Mouse (Mus musculus): ENCODE data around the gene Dgkh. TPM values are rescaled to one million over a fixed set of nuclear protein-coding genes. Genes with fewer than 3 reads are reported as not detected.
"Not testable (repeated sequence)": the region's sequence is repeated elsewhere in the genome, so short reads cannot be mapped to it uniquely, and the experiment has no call there.

The Dgkh gene
- 10 to 100 TPM; 10.5 to 12.3 TPM for total RNA-seq (2021)
- long read RNA-seq, experiment 1, full-length matches to known transcripts, result 3 of 5 reads
- long read RNA-seq, experiment 1, partial matches to known transcripts, result 0 of 5 reads
- long read RNA-seq, experiment 1, other reads (novel, unspliced or antisense), result 2 of 5 reads
- long read RNA-seq, experiment 2, partial matches to known transcripts, result 1 of 1 reads
- long read RNA-seq, experiment 2, other reads (novel, unspliced or antisense), result 0 of 1 reads

DNA sequence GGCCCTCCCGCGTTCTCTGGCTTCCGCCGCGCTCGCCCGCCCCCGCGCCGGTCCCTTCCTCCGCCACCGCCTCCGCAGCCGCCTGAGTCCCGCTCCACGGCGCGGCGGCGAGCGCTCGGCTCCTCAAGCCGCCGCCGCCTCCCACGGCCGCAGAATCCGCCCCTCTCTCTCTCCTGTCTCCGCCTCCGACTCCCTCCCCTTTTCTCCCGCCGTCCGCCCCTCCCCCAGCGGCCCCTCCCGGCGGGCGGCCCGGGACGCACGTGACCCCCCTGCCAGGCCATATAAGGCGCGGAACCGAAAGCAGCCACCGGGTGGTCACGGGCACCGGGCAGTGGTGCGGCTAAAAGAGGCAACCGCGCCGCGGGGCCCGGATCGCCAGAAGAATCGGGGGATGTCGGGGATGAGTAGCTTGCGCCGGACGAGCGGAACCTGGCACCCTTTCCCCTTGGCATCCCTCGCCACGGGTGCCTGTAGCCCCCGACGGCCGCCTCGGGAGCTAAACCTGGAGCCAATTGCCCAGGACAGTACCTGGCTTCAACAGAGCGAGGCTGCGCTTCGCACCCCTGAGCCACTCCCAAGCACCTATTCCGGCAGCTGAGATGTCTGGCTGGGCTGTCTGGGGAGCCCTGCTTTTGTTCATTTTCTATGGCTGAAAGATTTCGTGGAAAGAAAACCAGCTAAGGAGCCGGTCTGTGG is at the start of gene Dgkh:
Gene Dgkh (minus strand): TSS at position 160 of the 696 bp plus-strand sequence.
- peak; percentile 94 to 95 for DNase-seq
- intact Hi-C loops (cut with DNase I), result loop anchor here (2.0 to 5.0 kb wide), 3 partner anchors 60 to 250 kb away; partner anchors contain the start of gene Vwa8

DNA sequence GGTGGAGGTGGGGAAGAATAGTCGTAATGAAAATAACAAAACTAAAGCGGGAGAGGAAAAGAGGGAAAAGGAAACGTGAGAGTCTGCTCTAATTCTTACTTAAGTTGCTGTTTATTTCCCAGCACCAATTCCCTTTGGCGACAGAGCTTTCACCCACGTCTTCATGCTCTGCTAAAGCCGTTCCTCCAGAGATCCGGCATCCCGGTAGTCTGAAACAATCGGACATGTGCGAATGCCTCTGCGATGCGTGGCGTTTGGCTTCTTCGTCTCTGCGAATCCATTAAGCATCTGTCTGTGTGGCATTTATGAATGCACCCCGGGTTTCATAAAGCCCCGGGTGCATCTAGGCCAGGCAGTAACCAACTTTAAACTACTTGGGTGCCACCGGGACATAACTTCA is 44.6 kb upstream of the Dgkh start:
- DNase-seq, result peak in 1 of 2 experiments; percentile 5
- intact Hi-C loops (cut with DNase I), result no loop called here

DNA sequence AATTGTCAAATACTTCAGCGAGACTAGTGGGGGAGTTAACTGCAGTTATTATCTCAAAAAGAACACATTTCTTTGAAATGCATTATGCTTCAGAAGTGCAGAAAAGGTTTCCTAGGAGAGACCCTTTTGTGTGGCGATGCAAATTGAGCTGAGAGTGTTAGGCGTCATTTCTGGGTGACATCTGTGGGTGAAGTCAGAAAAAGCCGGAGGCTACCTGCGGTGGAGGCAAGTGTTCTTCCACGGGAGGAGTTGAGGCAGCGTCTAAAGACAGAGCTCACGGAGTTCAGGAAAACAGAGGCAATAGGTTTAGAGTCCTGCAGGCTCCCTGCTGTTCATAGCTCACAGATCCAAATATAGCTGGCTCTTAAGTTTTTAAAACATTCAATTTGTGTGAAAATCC is 44.1 kb upstream of the Dgkh start:
- DNase-seq, result no peak
- intact Hi-C loops (cut with DNase I), result no loop called here

DNA sequence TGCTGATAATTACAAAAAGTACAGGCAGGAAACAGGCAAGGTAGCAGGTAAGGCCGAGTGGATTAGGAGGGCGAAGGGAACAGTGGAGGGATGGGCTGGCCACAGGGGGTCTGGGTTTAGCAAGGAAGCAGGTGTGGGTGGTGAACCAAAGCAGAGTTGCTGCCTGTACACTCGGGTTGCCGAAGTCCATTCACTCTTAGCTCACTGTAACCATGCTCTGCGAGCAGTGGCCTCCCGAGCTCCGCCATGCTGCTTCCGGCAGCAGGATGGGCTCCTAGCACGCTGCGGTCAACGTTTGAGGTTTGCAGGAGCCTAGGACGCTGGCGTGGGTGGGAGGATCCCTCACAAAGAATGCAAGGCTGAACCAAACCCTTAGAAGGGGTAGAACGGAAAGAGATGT is 43.1 kb upstream of the Dgkh start:
- DNase-seq, result no peak
- intact Hi-C loops (cut with DNase I), result no loop called here

DNA sequence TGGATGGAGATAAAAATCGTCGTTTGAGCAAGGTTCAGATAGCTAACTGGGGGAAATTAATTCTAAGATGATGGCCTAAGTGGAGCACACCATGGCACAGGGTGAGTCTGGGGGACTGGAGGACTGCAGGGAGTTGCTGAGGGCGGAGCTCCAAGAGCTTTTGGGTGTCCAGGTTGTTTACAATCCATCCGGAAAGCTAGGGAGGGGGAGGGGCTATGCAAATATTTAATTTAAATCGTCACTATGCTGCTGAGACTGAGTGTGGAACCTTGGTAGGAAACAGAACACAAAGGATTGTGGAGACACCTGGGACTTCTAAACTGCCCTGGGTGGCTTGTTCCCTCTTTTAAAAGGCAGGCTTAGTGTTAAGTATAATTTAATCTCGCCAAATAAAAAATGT is 42.6 kb upstream of the Dgkh start:
- no peak for DNase-seq
- intact Hi-C loops (cut with DNase I), result no loop called here

DNA sequence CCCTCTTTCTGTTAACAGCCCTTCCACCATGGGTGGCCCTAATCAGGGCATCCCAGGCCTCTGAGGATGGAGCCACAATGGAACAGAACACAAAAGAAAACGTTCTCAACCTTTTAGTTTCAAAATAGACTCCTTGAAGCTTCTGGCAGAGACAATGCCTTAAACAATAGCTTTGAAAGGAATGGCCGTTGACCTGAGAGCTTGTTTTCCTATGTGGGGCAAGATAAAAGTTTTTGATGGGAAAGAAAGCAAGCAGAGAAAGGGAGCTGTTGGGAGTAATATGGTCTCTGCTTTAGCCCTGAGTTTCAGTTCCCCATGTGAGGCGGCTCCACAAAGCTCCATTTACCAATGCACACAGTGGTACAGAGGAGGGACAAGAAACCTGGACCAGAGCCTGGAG is 37.9 kb upstream of the Dgkh start:
- DNase-seq, result no peak
- intact Hi-C loops (cut with DNase I), result no loop called here

DNA sequence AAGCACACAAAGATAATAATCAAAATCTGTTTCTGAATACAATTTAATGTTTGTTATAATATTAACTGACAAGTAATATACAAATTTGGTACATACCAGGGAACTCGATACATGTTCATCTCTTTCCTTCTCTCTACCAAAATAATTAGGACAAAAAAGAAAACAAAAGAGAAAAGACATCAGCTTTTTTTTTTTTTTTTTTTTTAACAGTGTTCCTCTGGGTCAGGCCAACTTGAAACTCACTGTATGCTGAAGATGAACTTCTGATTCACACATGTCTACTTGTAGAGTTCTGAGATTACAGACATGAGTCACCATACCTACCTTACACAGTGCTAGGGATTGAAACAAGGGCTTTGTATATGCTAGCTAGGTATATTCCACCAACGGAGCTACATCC is 28.5 kb upstream of the Dgkh start:
- no peak for DNase-seq
- intact Hi-C loops (cut with DNase I), result no loop called here

DNA sequence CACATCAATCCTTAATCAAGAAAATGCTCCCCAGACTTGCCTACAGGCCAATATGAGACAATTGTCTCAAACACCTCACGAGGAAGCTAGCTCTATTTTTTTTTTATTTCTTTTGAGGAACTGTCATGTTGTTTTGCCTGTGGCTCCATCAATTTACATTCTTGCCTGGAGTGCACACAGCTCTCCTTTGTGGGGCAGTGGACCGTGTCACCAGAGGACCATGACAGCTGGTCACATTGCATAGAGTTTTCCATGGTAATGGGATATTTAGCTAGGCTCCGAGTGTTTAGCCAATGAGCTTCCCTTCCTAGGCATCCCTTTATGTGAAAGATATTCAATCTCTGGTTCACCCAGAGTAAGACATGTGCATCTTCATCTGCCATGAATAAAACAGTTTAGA is 26.9 kb upstream of the Dgkh start:
- intact Hi-C loops (cut with DNase I), result no loop called here
- DNase-seq, result no peak

DNA sequence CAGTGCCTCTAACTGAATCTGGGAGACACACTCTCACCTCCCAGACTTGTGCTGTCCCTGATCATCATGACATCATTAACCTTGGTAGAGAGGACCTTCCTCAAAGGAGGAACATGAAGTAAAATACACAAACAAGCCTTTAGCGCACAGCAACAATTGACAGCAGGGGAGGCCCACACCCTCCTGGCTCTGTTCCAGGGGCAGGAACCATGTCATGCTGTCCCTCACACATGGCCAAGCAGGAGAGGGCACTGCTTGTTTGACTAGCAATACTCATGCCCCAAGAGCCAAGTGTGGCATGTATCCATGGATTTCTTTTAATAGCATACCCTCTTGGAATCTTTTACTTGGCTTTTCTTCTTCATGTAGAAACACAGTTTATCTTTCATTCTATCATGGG is 22.7 kb upstream of the Dgkh start:
- intact Hi-C loops (cut with DNase I), result no loop called here
- DNase-seq, result peak; percentile 5 to 11

DNA sequence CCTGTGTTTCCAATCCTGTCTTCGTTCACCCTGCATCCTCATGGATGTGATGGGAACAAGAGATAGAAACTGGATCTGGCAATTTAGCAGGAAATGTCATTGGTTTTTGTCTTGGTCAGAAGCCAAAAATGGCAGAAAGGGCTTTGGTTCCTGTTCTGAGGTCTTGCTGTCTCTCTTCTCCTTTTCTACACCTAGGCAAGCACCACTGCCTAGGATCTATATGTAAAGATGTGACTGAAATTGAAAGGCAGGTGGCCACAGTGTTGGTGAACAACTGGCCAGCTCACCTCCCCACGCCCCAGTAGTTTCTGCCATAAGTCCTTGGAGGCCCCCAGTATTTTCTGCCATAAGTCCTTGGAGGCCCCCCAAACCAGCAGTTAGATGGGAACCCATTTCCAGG is 16.1 kb upstream of the Dgkh start:
- intact Hi-C loops (cut with DNase I), result no loop called here
- no peak for DNase-seq

DNA sequence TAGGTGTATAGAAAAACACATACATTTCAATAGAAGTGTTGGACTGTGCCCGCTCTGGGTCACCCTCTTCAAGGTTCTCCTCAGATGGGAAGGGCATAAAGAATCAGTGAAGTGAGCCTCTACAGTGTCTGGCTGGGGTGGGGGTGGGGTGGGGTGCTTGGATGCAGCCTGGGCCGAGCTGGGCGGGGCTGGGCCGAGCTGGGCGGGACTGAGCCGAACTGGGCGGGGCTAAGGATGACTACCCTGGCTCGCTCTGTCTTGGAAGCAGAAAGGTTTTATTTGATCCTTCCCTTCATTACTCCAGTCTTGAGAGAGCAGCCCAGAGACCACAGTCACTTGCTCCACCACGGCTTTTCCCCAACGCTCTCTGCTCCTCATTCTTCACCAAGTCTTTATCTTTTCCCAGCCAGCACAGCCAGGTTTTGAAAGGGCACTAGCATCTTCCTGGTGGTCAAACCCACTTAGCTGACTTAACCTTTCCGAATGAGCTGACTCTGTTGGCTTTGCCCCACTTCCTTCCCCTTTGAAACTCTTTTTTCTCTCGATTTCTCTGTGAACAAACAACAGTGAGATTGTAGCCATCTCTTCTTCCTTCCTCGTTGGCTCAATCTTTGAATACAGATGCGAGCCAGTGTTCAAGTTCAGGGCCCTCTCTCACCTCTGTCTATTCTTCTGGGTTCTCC is 15.5 kb upstream of the Dgkh start:
- intact Hi-C loops (cut with DNase I), result no loop called here
- no peak for DNase-seq

DNA sequence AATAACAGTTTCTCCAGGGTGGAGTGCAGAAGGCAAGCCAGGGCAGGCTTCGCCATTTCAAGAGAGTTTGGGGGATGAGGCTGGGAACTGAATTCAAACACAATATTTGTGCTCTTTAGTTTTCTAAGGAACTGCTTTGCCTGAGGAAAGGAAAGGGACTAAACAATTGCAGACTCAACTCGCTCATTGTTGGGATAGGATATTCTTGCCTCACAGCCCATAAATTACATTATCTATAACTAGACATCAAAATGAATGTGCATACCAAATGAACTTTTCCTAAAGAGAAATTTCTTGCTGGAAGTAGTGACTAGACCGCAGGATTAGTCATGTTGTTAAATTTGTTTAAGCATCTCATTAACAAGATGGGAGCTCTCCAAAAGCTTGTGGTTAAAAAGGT is 14.9 kb upstream of the Dgkh start:
- no peak for DNase-seq
- intact Hi-C loops (cut with DNase I), result no loop called here

DNA sequence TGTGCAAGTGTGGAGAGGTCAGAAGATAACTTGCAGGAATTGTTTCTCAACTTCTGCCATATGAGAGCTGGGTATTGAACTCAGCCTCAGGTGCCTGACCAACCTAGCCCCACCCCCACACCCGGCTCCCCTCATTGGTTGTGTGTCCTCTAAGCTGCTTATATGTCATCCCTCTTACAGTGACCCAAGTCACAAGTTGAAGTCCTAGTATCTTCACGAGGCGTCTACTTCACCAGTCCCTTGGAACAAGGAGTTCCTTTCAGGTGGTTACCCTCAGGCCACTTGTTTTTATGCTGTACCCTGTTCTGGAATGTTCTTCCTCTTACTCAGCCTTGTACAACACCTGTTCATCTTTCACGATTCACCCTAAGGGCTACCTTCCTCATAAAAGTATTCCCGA is 2.0 kb upstream of the Dgkh start:
- no peak for DNase-seq
- intact Hi-C loops (cut with DNase I), result loop anchor here (5.0 kb wide), 2 partner anchors 62 to 248 kb away; no protein-coding TSS in a partner anchor

DNA sequence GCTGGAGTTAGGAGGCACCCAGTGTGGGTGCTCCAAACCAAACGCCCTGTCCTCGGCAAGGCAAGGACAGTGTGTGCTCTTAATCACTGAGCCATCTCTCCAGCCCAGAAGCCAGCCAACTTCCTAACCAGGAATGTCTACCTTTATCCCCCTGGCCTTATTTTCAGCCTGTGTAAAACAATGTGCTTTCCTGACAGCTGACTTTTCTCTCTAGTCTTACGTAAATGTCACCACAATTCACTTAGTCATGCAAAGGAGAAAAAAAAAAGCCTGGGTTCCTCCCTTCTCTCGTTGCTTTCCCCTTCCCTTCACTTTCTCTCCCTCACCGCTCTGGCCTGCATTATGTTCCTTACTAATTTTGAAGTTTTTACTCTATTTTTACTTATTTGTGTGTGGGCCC is 1.6 kb upstream of the Dgkh start:
- intact Hi-C loops (cut with DNase I), result loop anchor here (5.0 kb wide), 2 partner anchors 62 to 248 kb away; no protein-coding TSS in a partner anchor
- not testable (repeated sequence) for DNase-seq

DNA sequence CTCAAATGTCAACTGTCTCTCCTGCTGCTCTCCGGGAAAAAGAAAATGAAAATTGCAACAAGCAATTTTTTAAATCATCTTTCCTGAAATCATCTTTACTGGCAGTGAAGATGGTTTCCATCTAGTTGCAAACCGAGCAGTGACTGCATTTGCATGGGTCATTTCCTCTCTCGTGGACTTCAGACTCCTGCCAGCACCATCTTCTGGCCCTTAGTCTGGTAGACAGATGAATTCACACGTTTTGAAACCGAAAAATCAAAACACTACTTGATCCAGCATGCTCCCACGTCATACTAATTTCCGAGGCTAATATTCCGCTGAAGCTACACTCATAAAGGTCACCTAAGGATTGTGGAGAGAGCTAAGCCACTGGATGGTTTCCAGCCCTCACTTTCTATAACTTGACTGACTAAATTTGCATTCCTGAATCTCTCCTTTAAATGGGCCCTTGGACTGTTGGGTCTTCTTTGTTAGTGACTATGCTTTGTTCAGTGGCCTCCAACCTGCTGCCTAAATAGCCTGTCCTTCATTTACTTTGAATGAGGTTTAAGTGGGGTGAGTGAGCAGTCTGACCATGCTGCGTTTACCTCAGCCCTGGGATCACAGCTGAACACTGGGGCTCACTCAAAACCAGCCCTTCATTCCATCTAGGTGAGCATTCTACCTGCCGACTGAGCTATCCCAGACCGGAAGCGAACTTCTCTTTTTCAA is 945 bp upstream of the Dgkh start:
- peak in 1 of 2 experiments; percentile 8 for DNase-seq
- intact Hi-C loops (cut with DNase I), result loop anchor here (2.0 to 5.0 kb wide), 3 partner anchors 61 to 249 kb away; partner anchors contain the start of gene Vwa8

DNA sequence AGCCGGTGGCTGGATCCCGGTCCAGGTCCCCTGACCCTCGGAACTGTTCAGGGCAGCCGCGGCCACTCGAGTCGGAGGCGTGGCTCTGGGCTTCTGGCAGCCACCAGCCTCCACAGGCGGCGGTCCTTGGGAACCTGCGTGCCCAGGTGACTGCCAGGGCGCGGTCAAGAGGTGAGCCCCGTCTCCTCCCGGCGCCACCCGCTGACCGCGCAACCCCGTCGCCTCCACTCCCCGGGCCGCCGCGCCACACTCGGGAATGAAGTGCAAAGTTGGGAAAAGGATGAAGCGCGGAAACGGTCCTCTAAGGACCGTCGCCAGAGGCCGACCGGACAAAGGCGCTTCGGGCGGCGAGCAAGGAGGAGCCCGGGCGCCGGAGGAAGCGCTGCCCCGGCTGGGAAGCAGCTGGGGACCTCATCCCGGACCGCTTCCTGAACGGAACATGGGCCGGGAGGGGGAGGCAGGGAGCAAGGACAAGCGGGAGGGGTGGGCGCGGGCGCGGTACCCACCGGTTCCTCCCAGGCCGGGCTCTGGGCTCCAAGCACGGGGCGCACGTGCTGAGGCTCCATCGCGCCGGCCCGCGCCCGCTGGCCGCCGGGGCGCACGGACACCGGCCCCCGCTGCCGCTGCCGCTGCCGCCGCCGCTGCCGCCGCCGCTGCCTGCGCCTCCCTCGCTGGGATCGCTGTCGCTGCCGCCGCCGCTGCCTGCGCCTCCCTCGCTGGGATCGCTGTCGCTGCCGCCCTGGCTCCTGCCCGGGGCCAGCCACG is 542 bp downstream of the Dgkh start:
- peak; percentile 71 to 72 for DNase-seq

DNA sequence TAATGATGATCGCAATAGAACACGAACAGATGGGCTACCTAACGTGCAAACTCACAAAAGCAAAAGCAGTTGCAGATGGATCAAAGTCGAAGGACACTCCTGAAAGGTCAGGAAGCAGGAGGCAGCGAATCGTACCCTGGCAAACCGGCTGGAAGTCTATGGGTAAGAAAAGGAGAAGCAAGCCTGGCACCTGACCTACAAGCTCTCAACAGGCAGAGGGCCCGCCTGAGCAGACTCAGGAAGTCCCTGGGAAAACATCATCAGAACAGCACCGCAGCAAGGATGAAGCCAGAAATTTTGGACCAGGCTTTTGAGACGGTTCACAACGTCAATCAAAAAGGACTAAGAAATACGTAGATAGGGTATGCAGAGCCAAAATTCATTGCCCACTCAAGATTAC is 1.3 kb downstream of the Dgkh start:
- intact Hi-C loops (cut with DNase I), result loop anchor here (5.0 kb wide), 2 partner anchors 59 to 251 kb away; no protein-coding TSS in a partner anchor
- peak; percentile 20 to 22 for DNase-seq

More for the DNA sequence above, 542 bp downstream of the Dgkh start:
- intact Hi-C loops (cut with DNase I), result loop anchor here (2.0 to 5.0 kb wide), 3 partner anchors 60 to 250 kb away; partner anchors contain the start of gene Vwa8

DNA sequence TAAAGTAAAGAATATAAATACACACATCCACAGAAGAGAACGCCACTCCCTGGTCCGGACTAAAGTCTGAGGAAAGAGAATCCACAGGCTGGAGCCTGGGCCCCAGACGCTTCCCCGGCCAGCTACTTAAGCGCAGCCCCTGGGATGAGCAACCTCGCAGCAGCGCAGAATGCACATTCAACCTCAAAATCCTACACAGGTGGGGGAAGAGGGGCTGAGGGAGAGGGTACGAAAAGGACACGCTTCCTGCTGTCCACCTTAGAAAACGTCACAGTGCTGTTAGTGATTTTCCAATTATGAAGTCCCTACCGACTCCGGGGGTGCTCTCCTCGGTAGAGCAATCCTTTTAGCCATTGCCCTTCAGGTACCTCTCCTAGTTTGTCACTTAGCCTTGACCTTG is 6.6 kb downstream of the Dgkh start:
- intact Hi-C loops (cut with DNase I), result no loop called here
- no peak for DNase-seq

DNA sequence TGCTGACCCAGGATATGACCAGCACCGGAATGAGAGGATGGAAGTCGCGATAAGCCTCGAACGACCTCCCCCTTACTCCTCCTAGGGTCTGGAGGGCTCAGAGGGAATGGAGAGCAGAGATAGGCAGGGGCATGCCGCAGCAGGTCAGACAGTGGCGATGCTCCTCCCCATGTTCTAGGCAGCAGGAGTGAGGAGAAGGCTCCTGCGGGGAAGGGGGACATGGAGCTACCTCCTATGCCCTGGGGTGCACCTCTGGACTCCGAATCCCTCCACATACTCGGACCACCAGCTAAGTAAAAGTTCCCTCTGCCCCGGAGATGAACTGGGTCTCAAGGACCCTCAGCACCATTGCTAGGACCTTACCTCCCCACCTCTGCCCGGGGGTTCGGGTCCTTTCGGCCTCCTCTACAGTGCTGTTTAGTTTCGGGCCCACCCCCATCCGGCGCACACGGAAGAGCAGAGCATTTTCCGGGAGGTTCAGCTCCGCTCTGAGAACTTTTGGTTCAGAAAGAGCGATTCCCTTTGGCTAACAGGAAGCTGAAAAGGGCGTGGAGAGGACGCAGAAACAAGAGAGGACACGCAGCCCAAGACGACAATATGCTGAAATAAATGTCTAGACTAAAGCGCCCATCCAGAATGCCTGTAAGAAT is 7.1 kb downstream of the Dgkh start:
- peak; percentile 15 to 16 for DNase-seq
- intact Hi-C loops (cut with DNase I), result no loop called here

Measured in heart, postnatal 14 days (tissue).